Mouse (Mus musculus): ENCODE results near the gene Ppm1m. TPM values are rescaled to one million over a fixed set of nuclear protein-coding genes. Genes with fewer than 3 reads are reported as not detected.

Gene Ppm1m
- total RNA-seq, 2 experiments from 2014 or later: 2.7 to 3.7 TPM

DNA sequence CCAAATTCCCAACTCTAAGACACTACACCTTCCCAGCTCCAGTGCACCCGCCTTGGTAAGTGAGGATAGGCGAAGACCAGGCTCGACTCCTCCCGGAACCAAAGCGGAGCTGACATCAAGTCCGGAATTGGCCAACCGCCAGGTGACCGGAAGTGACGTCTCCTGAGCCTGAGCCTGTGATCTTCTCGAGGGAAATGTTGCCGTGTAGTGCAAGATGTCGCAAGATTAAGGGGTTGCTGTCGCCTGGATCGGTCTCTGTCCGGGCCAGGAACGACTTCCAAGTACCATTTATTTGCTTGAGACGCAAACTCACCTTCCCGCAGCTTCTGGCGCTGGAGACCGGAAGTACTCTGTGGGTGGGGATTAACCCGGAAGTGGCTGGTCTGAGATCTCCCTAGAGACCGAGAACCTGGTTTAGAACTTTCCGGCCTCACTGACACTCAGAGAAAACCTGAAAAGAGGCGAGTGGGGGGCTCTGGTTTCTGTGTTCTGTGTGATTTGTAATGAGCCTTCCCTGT lies 39.7 kb downstream of the Ppm1m start:
- peak; percentile 97 for DNase-seq (ENCODE audit: low spot score)

DNA sequence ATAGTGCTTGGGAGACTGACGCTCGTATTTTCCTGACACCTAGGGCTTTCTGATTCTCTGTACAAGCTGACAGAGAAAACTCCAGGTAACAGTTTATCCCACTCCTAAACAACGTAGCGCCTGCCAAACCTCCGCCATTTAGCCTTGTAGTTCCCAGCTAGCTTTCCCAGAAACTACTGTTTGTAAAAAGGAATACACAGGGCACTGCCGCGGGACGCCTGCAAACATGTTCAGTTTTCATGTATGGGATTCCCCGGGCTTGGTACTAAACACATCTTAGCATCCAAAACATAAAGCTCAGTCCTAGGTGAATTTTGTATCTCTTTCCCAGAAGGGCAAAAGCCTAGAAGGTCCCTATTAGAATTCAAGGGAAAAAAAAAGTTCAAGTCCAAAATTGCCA lies 40.3 kb downstream of the Ppm1m start:
- no peak for DNase-seq (ENCODE audit: low spot score)

DNA sequence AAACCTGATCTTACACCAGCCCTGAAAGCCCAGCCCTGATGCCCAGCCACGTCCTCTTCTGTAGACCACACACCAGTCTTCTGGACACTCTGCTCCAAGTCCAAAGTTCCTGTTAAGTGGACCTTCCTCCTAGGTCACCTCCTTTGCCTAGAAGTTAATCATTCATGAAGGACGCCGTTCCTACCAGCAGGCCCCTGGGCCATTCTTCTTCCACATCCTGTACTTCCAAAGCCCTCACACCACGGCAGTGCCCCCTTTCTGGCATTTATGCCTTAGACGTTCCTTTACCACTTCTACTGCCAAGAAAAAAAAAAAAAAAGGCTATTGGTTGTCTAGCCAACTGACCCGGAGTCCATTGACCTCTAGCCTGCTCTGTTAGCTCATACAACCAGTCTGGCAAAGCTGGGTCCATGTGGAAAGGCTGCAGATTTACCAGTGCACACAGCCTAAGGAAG lies 41.5 kb downstream of the Ppm1m start, which contains the start of gene Glyctk:
TSS of gene Glyctk (minus strand) at position 102 of the 455 bp plus-strand sequence.
- no peak for DNase-seq (ENCODE audit: low spot score)

DNA sequence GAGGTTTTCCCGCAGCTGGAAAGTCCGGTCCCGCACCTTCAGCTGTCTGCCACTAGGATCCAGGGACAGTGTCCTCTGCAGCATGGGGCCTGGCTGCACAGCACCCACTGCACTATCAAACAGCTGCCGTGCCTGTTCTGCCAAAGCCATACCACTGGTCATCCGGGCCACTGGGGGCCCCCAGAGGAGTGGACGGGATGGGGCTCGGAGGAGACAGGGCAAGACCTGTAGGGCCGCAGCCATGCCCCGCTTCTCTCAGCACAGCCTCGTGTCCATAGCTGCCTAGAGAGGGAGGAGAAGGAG lies 42.0 kb downstream of the Ppm1m start:
- DNase-seq (ENCODE audit: low spot score): no peak

DNA sequence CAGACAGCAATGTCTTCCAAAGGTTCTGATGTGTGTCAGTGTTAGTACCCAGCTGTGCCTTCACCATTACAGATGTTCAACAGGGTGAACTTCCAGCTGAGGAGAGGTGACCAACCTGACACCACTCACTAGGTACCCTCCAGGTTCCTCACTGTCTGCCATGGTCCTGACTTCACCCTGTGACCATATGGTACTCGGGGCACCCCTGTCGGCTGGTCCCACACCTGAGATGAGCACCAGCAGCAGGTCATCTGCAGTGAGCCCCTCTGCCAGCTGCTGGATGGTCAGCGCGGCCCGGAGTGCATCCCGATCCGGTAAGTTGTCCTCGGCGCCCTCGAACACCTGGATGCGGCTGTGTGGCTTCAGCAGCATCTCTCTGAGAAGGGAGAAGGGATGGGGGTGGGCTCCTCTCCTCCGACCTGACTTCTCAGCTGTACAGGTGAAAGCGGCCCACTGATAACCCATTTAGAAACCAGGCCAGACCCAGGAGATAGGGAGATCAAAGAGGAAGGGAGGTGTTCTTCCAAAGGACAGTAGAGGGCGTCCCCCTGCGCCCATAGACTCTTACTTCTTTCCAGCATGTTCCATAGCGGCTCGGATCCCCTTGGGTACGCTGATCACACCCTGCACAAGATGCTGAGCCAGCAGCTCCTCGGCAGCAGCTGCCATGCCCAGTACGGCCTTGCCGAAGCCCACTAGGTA lies 42.5 kb downstream of the Ppm1m start:
- no peak for DNase-seq (ENCODE audit: low spot score)

DNA sequence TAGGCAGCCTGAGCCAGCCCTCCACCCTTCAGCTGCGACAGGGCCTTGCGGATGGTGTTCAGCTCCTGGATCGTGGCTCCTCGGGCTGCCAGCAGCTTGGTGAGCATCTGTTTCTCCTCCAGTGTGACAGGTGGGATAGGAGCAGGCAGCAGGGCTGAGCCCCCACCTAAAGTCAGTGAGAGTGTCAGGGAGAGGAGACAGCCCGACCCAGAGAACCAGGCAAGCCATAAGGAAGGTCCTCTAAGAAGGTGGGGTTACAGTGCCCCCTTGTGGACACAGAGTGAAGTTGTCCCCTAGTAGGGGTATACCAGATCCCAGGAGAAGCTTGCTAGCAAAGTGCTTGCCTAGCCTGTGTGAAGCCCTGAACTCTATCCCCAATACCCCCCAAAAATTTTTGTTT lies 43.1 kb downstream of the Ppm1m start:
- peak; percentile 25 for DNase-seq (ENCODE audit: low spot score)

DNA sequence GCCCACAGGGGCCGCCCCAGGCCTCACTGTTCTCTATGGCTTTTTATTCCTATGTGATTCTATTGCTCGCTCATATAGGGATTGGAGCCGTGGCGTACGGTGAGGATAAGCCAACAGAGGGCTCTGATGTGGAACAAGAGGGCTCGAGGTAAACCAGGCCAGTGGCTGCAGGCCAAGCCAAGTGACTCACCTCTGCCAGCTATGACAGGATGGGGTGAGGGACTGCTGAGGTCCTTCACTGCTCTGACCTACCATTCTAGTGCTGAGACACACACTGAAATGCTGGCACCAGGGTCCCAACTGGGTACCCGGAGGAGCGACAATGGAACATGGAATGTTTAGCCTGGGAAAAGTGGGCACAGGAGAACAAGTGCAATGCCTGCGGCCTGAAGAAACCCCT lies 45.4 kb downstream of the Ppm1m start:
- no peak for DNase-seq (ENCODE audit: low spot score)

DNA sequence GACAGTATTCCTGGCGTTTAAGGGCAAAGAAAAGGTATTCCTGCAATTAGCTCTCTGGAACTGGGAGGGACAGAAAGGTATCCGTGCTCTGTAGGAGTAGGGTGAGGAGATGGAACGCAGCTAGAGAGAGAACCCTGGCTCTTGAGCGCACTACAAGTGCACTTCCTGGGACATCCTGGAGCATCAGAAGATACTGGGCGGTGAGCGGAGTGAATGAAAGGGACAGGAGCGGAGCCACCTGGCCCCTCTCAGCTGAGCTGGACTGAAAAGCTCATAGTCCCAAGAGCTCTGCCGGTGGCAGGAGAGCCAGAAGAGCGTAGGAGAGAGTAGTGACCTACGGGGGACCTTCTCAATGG lies 50.2 kb downstream of the Ppm1m start:
- DNase-seq (ENCODE audit: low spot score): no peak

DNA sequence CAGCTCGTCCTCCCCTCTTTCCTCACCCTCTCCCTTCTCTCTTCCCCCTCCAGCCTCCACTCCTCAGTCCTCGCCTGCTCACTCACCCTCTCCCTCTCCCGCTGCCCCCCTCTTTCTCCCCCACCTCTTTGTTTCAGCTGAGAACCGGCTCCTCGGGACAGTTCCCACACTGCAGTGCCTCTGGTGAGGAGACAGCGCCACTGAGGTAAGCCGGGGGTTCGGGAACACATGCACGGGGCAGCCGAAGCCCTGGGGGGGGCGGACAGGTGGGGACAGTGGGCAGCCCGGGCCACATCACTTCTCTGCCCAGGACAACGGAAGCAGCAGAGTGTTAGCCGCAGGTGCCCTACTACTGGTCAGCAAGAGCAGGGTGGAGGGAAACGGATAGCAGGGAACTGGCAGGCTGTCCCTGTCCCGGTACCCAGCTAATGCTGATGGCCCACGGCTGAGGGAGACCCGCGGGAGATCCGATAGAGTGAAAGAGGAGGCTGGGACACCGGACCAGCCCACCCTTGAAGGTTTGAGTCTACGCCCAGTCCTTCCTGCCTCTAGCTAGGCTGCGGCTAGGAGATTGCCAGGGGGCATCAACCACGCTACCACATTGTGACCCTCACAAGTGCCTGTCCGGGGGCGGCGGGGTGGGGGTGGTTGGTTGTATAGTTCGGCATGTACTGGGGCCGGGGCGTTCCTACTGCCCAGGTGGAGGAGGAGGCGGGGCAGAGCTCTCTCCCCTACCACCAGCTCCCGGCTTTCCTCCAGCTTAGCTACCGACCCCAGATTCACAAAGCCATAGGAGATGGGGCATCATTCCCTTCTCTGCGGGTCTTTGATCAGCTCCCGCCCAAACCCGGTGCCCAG lies 50.8 kb downstream of the Ppm1m start:
- no peak for DNase-seq (ENCODE audit: low spot score)

DNA sequence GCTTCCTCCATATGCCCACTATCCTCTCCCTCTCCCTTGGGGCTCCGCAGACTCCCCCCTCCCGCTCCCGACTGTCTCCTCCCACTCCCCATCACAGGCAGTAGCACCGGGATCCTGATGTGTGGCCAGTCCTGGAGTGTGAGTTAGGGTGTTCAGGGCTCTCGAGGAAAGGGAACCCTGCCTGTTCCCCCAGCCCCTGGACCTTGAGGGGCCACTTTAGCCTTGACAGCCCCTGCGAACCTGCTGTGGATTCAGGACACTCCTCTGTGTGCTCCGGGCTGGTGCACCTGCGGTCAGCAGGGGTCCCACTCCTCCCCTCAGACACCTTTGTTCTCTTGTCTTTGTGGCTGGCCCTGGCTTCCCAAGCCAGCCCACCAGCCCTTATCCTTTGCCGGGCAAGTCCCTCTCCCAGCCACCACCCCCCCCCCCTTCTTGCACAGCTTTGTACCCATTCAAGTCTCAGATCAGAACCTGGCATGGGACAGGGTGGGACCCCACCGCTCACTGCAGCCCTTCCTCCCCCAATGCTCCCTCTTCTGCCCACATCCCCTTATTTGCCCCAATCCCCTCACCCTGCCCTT lies 51.6 kb downstream of the Ppm1m start:
- no peak for DNase-seq (ENCODE audit: low spot score)

DNA sequence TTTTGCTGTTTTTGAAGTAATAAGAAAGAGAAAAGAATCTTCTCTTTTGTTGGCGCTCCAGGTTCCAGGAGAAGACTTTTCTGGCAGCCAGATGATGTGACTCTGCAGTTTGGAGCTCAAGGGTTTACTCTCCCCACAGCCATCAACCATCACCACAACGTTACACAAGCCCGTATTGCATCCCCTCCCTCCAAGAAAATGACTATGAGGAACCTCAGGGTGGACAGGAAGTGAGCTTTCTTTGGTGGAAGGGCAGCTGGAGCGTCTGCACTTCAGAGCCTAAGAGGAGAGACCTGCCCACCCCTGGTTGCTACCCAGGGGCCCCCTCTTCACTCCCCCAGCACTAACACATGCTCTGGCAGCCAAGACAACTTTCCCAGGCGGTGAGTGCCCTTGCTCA lies 52.3 kb downstream of the Ppm1m start:
- no peak for DNase-seq (ENCODE audit: low spot score)

DNA sequence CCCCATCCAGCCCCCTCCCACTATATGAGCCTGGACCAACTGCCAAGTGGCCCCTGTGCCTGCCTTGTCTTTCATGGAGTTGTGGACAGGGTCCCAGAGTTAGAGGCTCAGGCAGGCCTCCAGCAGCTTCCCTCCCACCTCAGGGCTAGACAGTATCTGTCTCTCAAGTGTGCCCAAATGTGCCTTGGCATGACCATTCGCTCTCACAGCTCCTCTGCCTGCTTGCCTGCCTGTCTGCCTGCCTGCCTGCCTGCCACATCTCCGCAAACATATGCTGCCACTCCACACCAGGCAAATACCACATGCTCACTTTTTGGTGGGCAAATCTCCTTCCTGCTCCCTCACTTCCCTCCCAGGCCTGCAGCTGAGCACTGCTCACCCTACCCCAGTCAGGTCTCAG lies 54.0 kb downstream of the Ppm1m start:
- DNase-seq (ENCODE audit: low spot score): no peak

Small RNA genes within 50 kb of the gene (microRNA-seq; reads per million reads assigned to microRNA genes)
- gene Mir135a-1 (not detected), gene Mirlet7g (66,650 reads per million, percentile 100 among the genes with 10 or more reads in this experiment)

Other genes with a start within 250 kb of the Ppm1m start
- under 1 TPM; 0.02 to 0.19 TPM for gene Col6a5, start 239.1 kb downstream of the Ppm1m start, total RNA-seq (2021)
- under 1 TPM in 1 of 2 experiments, not detected in 1; 0.14 TPM for gene Col6a4, start 103.0 kb downstream of the Ppm1m start, total RNA-seq (2021)
- gene Glyctk, start 41.6 kb downstream of the Ppm1m start, total RNA-seq (2021): 1 to 10 TPM in 1 of 2 experiments, under 1 TPM in 1; 0.93 to 2.4 TPM
- 10 to 100 TPM; 18.9 to 23.9 TPM for gene Wdr82, start 28.8 kb downstream of the Ppm1m start, total RNA-seq (2021)
- gene Twf2, start 3.4 kb upstream of the Ppm1m start, total RNA-seq (2021): 100 to 1,000 TPM; 204 to 208 TPM
- under 1 TPM in 1 of 2 experiments, not detected in 1; 0.11 TPM for gene Tlr9, start 22.9 kb upstream of the Ppm1m start, total RNA-seq (2021)
- gene Alas1, start 48.9 kb upstream of the Ppm1m start, total RNA-seq (2021): 100 to 1,000 TPM; 206 to 228 TPM
- 1 to 10 TPM; 1.8 to 1.9 TPM for gene Poc1a, start 81.3 kb upstream of the Ppm1m start, total RNA-seq (2021)
- gene Dusp7, start 168.9 kb upstream of the Ppm1m start, total RNA-seq (2021): 10 to 100 TPM; 15.3 to 27.6 TPM
- 100 to 1,000 TPM; 280 to 298 TPM for gene Rpl29, start 229.7 kb upstream of the Ppm1m start, total RNA-seq (2021)
- gene Acy1, start 238.6 kb upstream of the Ppm1m start, total RNA-seq (2021): 10 to 100 TPM; 10.0 to 13.0 TPM
- 1 to 10 TPM; 4.0 to 4.1 TPM for gene Abhd14b, start 247.7 kb upstream of the Ppm1m start, total RNA-seq (2021)
- gene Abhd14a, start 247.9 kb upstream of the Ppm1m start, total RNA-seq (2021): 10 to 100 TPM; 16.9 to 17.0 TPM